ENCODE assay signal across 8 mouse cellular contexts in the genomic region with DNA sequence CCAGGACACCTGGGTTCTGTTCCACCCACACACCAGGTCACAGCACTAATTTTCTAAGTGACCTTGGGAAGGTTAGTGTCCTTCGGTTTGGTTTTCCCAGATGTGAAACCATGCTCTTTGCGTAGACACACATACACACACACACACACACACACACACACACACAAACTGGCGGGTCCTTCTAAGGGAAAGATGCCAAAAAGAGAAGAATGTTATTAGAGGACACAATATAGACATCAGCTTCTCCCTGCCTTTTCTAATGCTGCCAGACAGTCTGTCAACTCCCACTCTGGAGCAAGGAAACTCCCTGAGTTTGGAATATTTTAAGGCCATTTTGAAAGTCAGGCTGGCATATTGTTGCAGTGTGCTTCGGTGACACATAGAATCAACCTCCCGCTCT. TPM values are rescaled to one million over a fixed set of nuclear protein-coding genes. Genes with fewer than 3 reads are reported as not detected.
DNase-seq lines count a peak whose midpoint lies in the region; ATAC-seq lines count a peak whose summit lies in the region.

No protein-coding gene starts in this region.

- peak overlapping the region; percentile 98 for H3K27ac ChIP-seq in heart, embryonic 11.5 days (ENCODE audit: low read depth, low read length)
- peak overlapping the region; percentile 95 for H3K27ac ChIP-seq in hindbrain, embryonic 10.5 days
- H3K27ac ChIP-seq in liver, embryonic 16.5 days (ENCODE audit: low read length): no peak overlapping the region

- ATAC-seq in heart, embryonic 11.5 days (replicated peaks; ENCODE audit: insufficient number of reproducible peaks, low FRiP score, low TSS enrichment): no peak
- ATAC-seq in liver, embryonic 16.5 days (ENCODE audit: low read depth): no peak

- H3K27me3 ChIP-seq in heart, embryonic 11.5 days (ENCODE audit: control insufficient read depth, insufficient read depth, low read length): no peaks in the 10 kb centered on the region
- 0 out of 2 replicates have a peak, but pooled peaks cover 5% of the 10 kb centered on the region for H3K27me3 ChIP-seq in hindbrain, embryonic 10.5 days (ENCODE audit: insufficient read depth, poor library complexity, severe bottlenecking)
- peaks cover 23% of the 10 kb centered on the region for H3K27me3 ChIP-seq in liver, embryonic 16.5 days (ENCODE audit: control insufficient read depth, insufficient read depth, low read depth, low read length)

- H3K9me3 ChIP-seq in heart, embryonic 11.5 days (replicated peaks; ENCODE audit: control insufficient read depth, low read length): no peaks in the 10 kb centered on the region
- no peaks in the 10 kb centered on the region for H3K9me3 ChIP-seq in hindbrain, embryonic 10.5 days
- no peaks in the 10 kb centered on the region for H3K9me3 ChIP-seq in liver, embryonic 16.5 days (replicated peaks; ENCODE audit: control insufficient read depth, low read length)

- no peaks in the 10 kb centered on the region for H3K36me3 ChIP-seq in heart, embryonic 11.5 days (ENCODE audit: control insufficient read depth, insufficient read depth, low read length)
- no peaks in the 10 kb centered on the region for H3K36me3 ChIP-seq in hindbrain, embryonic 10.5 days
- H3K36me3 ChIP-seq in liver, embryonic 16.5 days (ENCODE audit: control insufficient read depth, insufficient read depth): no peaks in the 10 kb centered on the region

- H3K9ac ChIP-seq in heart, embryonic 11.5 days (ENCODE audit: low read depth, low read length): peak overlapping the region; percentile 95
- peak overlapping the region; percentile 59; the same call in 1 of the 2 replicates for H3K9ac ChIP-seq in liver, embryonic 16.5 days (ENCODE audit: low read depth, low read length)

- peak overlapping the region; percentile 84 for H3K4me3 ChIP-seq in heart, embryonic 11.5 days (ENCODE audit: low read depth, low read length)
- peak overlapping the region; percentile 83 for H3K4me3 ChIP-seq in hindbrain, embryonic 10.5 days
- peak overlapping the region; percentile 64 for H3K4me3 ChIP-seq in liver, embryonic 16.5 days (ENCODE audit: low read depth, low read length)

- no peak for DNase-seq in heart, postnatal 10 days
- peak; percentile 59 for DNase-seq in brain, adult 2 months (ENCODE audit: low read depth, low spot score)
- DNase-seq in hindbrain, embryonic 10.5 days (ENCODE audit: low spot score): peak; percentile 37
- peak; percentile 51 for DNase-seq in retina, postnatal 1 day
- no peak for DNase-seq in layer of hippocampus, postnatal 10 days (ENCODE audit: low spot score in 2 of 2)
- no peak for DNase-seq in gastrocnemius, adult 18-20 months (ENCODE audit: low spot score)

- intact Hi-C loops in heart, postnatal 10 days (cut with DNase I): loop anchor here (2.0 to 5.0 kb wide), 5 partner anchors 41 to 241 kb away; a partner anchor contains a TSS

- peak overlapping the region; percentile 79 for H3K4me2 ChIP-seq in heart, embryonic 11.5 days
- peak overlapping the region; percentile 53; the same call in 1 of the 2 replicates for H3K4me2 ChIP-seq in liver, embryonic 16.5 days (ENCODE audit: low read depth, low read length)

- peaks cover 8% of the 10 kb centered on the region for H3K4me1 ChIP-seq in heart, embryonic 11.5 days (ENCODE audit: control insufficient read depth, insufficient read depth, low read length)
- H3K4me1 ChIP-seq in hindbrain, embryonic 10.5 days (replicated peaks): peaks cover 21% of the 10 kb centered on the region
- H3K4me1 ChIP-seq in liver, embryonic 16.5 days (ENCODE audit: control insufficient read depth, low read depth, low read length): no peaks in the 10 kb centered on the region

- WGBS in heart, embryonic 11.5 days (ENCODE audit: insufficient replicate concordance): 9% methylated on average over 5 of the region's 5 CpGs
- WGBS in hindbrain, embryonic 10.5 days: 12% methylated on average over 5 of the region's 5 CpGs
- WGBS in liver, embryonic 16.5 days (ENCODE audit: insufficient replicate concordance): 21% methylated on average over 5 of the region's 5 CpGs

RNA-seq across cellular contexts. Expression of a gene that starts 0.6 kb away (rescaled TPM):
- 101 and 121 TPM in 2 replicates for polyA plus RNA-seq in heart, embryonic 11.5 days (2014; fragmentation: Nextera tagmentation; extraction: Ambion mirVana)
- 10 to 100 TPM; 87.5 to 89.3 TPM for total RNA-seq in heart, postnatal 10 days (2021)
- polyA plus RNA-seq in hindbrain, embryonic 10.5 days (2016; fragmentation: Nextera tagmentation; extraction: Ambion mirVana): 69.7 and 82.1 TPM in 2 replicates
- 39.6 and 44.9 TPM in 2 replicates for polyA plus RNA-seq in liver, embryonic 16.5 days (2015; fragmentation: Nextera tagmentation; extraction: Ambion mirVana)
- total RNA-seq in layer of hippocampus, postnatal 10 days (2021): 10 to 100 TPM; 20.5 to 21.2 TPM
- 10 to 100 TPM; 20.0 to 24.0 TPM for total RNA-seq in gastrocnemius, adult 18-20 months (2021)

Comparison
In these comparisons a context has a peak if more than half of its experiments do, and no peak if none do; other contexts are left out.
1. DNase-seq: peak in brain, adult 2 months (single experiment), hindbrain, embryonic 10.5 days (single experiment) and retina, postnatal 1 day (single experiment); none in heart, postnatal 10 days (0 of 2), layer of hippocampus, postnatal 10 days (0 of 2) and gastrocnemius, adult 18-20 months (single experiment).
2. Peak in every context shown above with its lines, with median percentiles within 50 percentile points of each other: H3K4me3 ChIP-seq.